Mouse (Mus musculus) stomach, embryonic 14.5 days (tissue): ENCODE data around the gene Guca1b. TPM values are rescaled to one million over a fixed set of nuclear protein-coding genes. Genes with fewer than 3 reads are reported as not detected.

Experiments
- ATAC-seq: fragments of 200-750 bp; cut with Nextera tagmentation; 2 replicates; pipeline ENCODE4 v1.8.0; 2017; ENCODE audit warnings: low read depth, moderate TSS enrichment; ENCODE audit not compliant: insufficient number of reproducible peaks, insufficient read depth, low FRiP score
- H3K27ac ChIP-seq: fragments of 300-500 bp; sonication (generic); 2 replicates; pipeline ENCODE4 v1.5.1; 2014; ENCODE audit warnings: mild to moderate bottlenecking, low read length, moderate library complexity, mixed read lengths
- H3K27me3 ChIP-seq: fragments of 300-500 bp; sonication (generic); 2 replicates; pipeline ENCODE4 v1.6.1; 2014; ENCODE audit warnings: low read length, control low read depth, mixed read lengths; ENCODE audit not compliant: control insufficient read depth, insufficient read depth
- H3K36me3 ChIP-seq: fragments of 300-500 bp; sonication (generic); 2 replicates; pipeline ENCODE4 v1.6.1; 2014; ENCODE audit warnings: mild to moderate bottlenecking, control low read depth, low read length, moderate library complexity, mixed read lengths; ENCODE audit not compliant: control insufficient read depth, insufficient read depth
- H3K4me1 ChIP-seq: fragments of 300-500 bp; sonication (generic); 2 replicates; pipeline ENCODE4 v1.6.1; 2014; ENCODE audit warnings: low read length, control low read depth, mixed read lengths; ENCODE audit not compliant: control insufficient read depth, insufficient read depth
- H3K4me2 ChIP-seq: fragments of 300-500 bp; sonication (generic); replicated peaks from 2 replicates; pipeline ENCODE4 v1.6.1; 2014; ENCODE audit warnings: low read depth, low read length, control low read depth
- H3K4me3 ChIP-seq: fragments of 300-500 bp; sonication (generic); 2 replicates; pipeline ENCODE4 v1.5.1; 2014; ENCODE audit warnings: low read depth, low read length, control low read depth
- H3K9ac ChIP-seq: fragments of 300-500 bp; sonication (generic); replicated peaks from 2 replicates; pipeline ENCODE4 v1.6.1; 2014; ENCODE audit warnings: low read depth, mild to moderate bottlenecking, control low read depth, low read length, moderate library complexity, mixed read lengths
- H3K9me3 ChIP-seq: fragments of 300-500 bp; sonication (generic); 2 replicates; pipeline ENCODE4 v1.6.1; 2016; ENCODE audit warnings: low read depth, low read length, control low read depth; ENCODE audit not compliant: control insufficient read depth
- WGBS: fragments of 180-500 bp; shearing (Covaris S2); extraction: QIAGEN DNeasy Blood & Tissue Kit; methylation state at CpG from one replicate; pipeline ENCODE4 v1.1.7; 2014; 5-methylcytosine and 5-hydroxymethylcytosine counted together
- polyA plus RNA-seq: library from polyadenylated mRNA; unstranded; fragments of >200 nt; fragmentation: Nextera tagmentation; extraction: Ambion mirVana; gene quantifications from 2 replicates; pipeline ENCODE4 v1.2.1, GENCODE M21; 2014

Gene Guca1b
- polyA plus RNA-seq, 1 experiment from 2014 or later = 0.25 TPM

DNA sequence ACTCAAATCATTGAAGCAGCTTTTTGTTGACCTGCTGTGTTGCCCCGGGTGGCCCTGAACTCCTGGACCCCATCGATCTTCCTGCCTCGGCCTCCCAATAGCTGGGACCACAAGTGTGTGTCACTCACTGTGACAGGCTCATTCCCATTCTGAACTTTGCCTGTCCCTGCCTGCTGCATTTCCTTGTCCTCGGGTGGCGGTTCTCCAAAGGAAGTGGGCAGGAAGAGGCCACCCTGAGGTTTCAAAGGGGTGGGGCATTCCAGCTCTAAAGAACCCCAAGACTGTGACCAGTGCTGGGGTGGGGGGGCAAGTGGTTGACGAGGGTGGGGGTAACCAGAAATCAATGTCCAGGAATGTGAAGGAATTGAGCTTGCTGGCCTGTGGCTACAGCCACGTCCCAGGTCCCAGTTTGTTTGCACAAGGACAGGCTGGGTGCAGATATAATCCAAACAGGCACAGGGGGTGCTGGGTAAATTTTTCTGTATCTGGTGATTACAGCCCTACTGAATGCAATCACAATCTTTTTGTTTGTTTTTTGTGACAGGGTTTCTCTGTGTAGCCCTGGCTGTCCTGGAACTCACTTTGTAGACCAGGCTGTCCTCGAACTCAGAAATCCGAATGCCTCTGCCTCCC is 54.3 kb downstream of the Guca1b start:
- ATAC-seq = peak; percentile 35

DNA sequence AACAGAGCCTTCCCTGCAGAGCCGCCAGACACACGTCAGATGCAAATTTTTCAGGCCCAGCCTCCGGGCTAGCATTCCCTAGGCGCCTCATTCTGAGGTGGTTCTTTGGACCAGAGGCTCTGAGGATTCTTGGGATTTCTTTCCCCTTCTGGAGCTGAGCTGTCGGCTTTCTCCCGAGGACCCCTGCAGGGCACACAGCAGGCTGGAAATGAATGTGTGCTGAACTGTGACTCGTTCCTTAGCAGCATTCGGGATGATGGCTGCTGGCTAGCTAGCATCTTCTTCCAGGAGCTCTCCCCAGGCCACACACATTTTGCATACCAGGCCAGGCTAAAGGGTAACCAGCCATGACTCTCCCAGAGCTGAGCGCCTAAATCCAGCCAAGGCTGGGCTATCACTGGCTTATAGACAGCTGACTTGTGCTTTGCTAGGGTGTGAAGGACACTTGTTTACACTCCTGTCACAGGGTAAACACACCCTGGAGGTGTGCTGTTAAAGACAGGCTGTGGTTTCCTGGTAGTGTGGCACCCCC is 55.2 kb downstream of the Guca1b start:
- H3K4me3 ChIP-seq = no peak overlapping the region
- H3K36me3 ChIP-seq = no peaks in the 10 kb centered on the region
- H3K27ac ChIP-seq = peak overlapping the region; percentile 13; the same call in 1 of the 2 replicates
- H3K9me3 ChIP-seq = no peaks in the 10 kb centered on the region
- no peak for ATAC-seq
- peaks cover 18% of the 10 kb centered on the region; the same call in 1 of the 2 replicates for H3K4me1 ChIP-seq
- no peak overlapping the region for H3K4me2 ChIP-seq
- H3K27me3 ChIP-seq = 0 out of 2 replicates have a peak, but pooled peaks cover 3% of the 10 kb centered on the region
- 22% methylated on average over 9 of the region's 9 CpGs for WGBS
- no peak overlapping the region for H3K9ac ChIP-seq

More for the DNA sequence above, 54.3 kb downstream of the Guca1b start:
- no peak overlapping the region for H3K4me3 ChIP-seq
- H3K27me3 ChIP-seq = 0 out of 2 replicates have a peak, but pooled peaks cover 3% of the 10 kb centered on the region
- H3K4me2 ChIP-seq = peak overlapping the region; percentile 57; the same call in 1 of the 2 replicates
- H3K36me3 ChIP-seq = no peaks in the 10 kb centered on the region
- no peaks in the 10 kb centered on the region for H3K9me3 ChIP-seq
- no peak overlapping the region for H3K9ac ChIP-seq
- peaks cover 18% of the 10 kb centered on the region; the same call in 1 of the 2 replicates for H3K4me1 ChIP-seq
- H3K27ac ChIP-seq = peak overlapping the region; percentile 13; the same call in 1 of the 2 replicates
- whole genome bisulfite sequencing = 35% methylated on average over 9 of the region's 9 CpGs

DNA sequence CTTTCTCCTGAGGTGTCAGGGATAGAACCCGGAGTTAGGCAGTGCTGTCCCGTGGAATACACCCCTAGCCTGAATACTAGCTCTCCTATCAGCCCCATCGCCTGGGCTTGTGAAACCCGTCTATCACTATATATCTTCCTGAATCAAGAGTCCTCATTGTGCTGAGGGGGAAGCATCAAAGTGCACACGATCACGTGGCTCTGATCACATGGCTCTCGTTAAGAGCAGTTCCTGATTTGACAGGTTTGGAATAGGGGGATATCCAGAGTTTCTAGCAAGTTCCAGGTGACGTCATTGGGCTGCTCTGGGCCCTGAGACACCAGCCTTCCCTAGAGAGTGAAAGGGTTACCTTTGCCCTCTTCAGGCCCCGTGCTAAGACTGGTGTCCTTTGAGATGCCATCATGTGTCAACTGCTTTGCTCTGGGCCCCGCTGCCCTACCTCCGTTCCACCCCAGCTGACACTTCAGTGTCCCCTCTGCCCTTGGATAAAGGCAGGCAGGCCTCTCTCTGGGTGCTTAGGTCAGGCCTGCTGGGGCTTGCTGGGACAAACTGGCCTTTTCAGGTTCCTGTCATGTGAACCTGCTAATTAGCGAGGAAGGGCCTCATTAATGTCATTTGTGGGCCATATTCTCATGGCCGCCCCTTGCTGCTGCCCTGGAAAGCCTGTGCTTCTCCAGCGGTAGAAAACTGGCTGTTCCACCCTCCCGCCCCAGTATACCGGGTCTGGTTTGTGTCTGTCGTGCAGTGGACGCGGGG is 56.3 kb downstream of the Guca1b start:
- Histone ChIP-seq H3K36me3 (no peaks in the 10 kb centered on the region), H3K9ac (no peak overlapping the region), H3K27me3 (0 out of 2 replicates have a peak, but pooled peaks cover 1% of the 10 kb centered on the region), H3K9me3 (no peaks in the 10 kb centered on the region), H3K4me1 (peaks cover 15% of the 10 kb centered on the region; the same call in 1 of the 2 replicates), H3K4me2 (no peak overlapping the region), H3K27ac (no peak overlapping the region), H3K4me3 (no peak overlapping the region)
- no peak for ATAC-seq
- 60% methylated on average over 19 of the region's 19 CpGs for WGBS

DNA sequence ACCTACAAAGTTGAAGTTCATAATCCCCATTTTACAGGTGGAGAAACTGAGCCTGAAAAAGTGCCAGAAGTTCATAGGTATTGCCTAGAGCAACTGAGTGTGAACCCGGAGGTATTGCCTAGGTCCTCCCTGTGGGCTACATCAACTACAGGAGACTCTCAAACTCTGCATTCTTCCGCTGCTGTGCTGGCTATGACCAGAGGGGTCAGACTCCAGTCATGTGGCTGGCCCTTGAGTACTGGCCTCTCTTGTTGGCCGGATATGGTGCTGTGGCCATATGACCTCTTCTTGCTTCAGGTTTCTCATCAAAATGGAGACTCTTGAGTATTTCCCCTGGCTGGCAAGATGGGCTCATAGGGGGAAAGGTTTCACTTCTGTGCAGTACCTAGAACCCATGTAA is 57.1 kb downstream of the Guca1b start:
- Histone ChIP-seq H3K27ac (no peak overlapping the region), H3K27me3 (no peaks in the 10 kb centered on the region), H3K36me3 (no peaks in the 10 kb centered on the region), H3K9ac (no peak overlapping the region), H3K4me1 (peaks cover 11% of the 10 kb centered on the region; the same call in 1 of the 2 replicates), H3K4me3 (no peak overlapping the region), H3K4me2 (no peak overlapping the region), H3K9me3 (no peaks in the 10 kb centered on the region)
- WGBS = 83% methylated on average over 3 of the region's 3 CpGs
- ATAC-seq = no peak

Other genes with a start within 250 kb of the Guca1b start
- gene Mrps10, start 16.5 kb upstream of the Guca1b start, polyA plus RNA-seq = 70.3 and 72.3 TPM in 2 replicates
- gene Guca1a, start 15.2 kb downstream of the Guca1b start, polyA plus RNA-seq = 2.7 and 6.0 TPM in 2 replicates
- 4.7 and 4.8 TPM in 2 replicates for gene AI661453, start 51.2 kb downstream of the Guca1b start, polyA plus RNA-seq
- 0.31 and 0.58 TPM in 2 replicates for gene 1700001C19Rik, start 52.0 kb downstream of the Guca1b start, polyA plus RNA-seq
- gene Taf8, start 116.9 kb downstream of the Guca1b start, polyA plus RNA-seq = 24.5 and 27.3 TPM in 2 replicates
- gene Ccnd3, start 119.7 kb downstream of the Guca1b start, polyA plus RNA-seq = 425 and 428 TPM in 2 replicates
- 22.1 and 22.3 TPM in 2 replicates for gene Bysl, start 226.1 kb downstream of the Guca1b start, polyA plus RNA-seq
- gene Med20, start 226.2 kb downstream of the Guca1b start, polyA plus RNA-seq = 47.1 and 49.4 TPM in 2 replicates
- gene Gm20517, start 226.2 kb downstream of the Guca1b start, polyA plus RNA-seq = 1.5 and 2.8 TPM in 2 replicates
- 4.9 and 6.3 TPM in 2 replicates for gene Usp49, start 245.3 kb downstream of the Guca1b start, polyA plus RNA-seq